Mouse (Mus musculus) left cerebral cortex, adult 8-10 months (tissue): Measurements from ENCODE around the gene Rere. TPM values are rescaled to one million over a fixed set of nuclear protein-coding genes. Genes with fewer than 3 reads are reported as not detected.
"Not testable (repeated sequence)": the region's sequence is repeated elsewhere in the genome, so short reads cannot be mapped to it uniquely, and the experiment has no call there.

Source experiments
- DNase-seq, 2 experiments: peaks; one replicate each; pipeline ENCODE4 v3.0.0; 2022; ENCODE audit warnings: low spot score in 2 of 2
- total RNA-seq, 4 experiments: library from RNA; stranded (reverse); gene quantifications; 2 replicates each; pipeline ENCODE4 v1.2.4; 2022

The Rere gene
- total RNA-seq, 4 experiments from 2014 or later: 86.6 to 105 (median 93.5) TPM

DNA sequence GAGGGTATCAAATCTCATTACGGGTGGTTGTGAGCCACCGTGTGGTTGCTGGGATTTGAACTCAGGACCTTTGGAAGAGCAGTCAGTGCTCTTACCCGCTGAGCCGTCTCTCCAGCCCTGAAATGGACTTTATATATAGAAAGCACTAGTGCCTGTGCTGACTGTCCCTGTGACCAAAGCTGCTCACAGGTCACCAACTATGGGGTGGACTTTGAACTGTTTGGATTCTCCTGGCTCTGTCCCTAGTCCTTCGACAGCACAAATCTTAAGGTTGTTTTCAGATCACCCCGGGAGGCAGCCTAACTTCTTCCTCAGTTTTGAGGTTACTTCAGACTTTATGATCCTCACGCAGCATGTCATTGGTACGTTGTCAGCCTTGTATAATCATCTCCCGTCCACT, 267.9 kb downstream of the Rere start:
- no peak for DNase-seq

DNA sequence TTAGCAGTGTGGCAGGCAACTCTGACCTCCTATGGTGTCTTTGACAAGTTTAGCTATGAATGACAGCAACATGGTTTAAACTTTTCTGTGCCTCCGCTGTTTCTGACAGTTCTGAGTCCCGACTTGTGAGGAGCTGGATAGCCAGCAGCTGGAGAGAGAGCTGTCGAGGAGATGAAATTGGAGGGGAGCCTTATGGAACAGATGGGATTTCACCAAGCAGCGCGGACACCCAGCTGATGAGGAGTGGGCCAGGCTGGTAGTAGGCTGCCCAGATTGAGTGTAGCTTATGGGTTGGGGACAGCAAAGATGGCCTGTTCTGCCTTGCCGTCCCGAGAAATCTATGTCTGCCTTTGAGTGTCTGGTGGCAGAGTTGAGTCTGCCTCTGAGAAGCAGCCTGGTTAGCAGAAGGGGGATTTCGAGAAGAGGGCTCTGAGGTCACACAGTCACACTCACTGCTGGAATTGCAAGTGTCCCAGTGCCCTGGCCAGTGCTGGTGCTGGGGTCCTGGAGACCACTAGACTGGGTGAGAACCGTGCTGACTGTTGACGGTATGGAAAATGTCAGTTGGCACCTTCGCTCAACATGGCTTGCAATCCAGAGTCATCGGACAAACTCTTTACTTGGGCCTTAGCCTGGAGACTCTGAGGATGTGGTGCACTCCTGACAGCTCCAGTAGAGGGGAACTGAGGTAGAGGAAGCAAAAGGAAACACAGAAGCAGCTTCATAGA, 268.7 kb downstream of the Rere start:
- no peak for DNase-seq

DNA sequence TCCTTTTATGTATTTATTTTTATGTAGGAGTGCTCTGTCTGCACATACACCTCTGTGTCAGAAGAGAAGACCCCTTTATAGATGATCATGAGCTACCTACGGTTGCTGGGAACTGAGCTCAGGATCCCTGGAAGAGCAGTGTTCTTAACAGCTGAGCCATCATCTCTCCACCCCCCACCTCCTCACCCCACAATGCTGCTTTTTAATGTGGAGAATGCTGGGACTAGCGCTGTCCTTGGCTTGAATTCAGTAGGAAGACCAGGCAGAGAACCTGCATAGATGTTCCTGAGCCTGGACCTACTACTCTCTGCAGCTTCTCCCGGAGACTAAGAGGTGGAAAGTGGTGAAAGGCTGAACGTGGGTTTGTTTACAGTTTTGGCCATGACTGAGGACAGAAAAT, 269.9 kb downstream of the Rere start:
- DNase-seq: no peak

DNA sequence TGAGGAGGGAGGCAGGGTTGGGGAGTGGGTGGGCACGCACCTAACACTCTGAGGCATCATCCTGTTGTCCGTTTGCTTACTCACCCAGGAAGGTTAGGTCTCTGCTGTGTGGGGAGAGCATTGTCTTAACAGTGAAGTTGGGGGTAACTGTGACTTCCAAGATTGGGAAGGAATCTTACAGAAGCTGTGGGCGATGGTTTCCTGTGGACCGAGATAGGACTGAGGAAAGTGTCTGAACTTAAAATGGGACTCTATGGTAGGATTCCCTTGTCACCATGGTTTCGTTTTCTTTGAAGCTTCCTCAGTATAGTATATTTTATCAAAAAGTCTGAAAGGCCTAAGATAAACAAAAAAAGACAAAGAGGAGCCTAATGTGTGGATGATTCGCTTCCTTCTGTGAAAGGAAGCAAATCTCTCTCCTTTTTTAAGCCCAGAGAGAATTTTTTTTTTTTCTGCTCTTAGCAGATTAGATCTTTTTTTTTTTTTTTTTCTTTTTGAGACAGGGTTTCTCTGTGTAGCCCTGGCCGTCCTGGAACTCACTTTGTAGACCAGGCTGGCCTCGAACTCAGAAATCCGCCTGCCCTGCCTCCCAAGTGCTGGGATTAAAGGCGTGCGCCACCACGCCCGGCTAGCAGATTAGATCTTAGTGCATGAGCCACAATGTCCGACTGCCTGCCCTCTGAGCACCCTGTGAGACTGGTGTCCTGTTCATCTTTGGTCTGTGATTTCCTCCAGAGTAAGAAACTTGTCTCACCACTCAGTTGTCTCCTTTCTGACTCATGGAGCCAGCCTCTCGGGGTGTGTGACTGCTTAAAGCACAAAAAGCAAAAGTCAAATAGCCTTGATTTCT, 271.5 kb downstream of the Rere start:
- no peak for DNase-seq

DNA sequence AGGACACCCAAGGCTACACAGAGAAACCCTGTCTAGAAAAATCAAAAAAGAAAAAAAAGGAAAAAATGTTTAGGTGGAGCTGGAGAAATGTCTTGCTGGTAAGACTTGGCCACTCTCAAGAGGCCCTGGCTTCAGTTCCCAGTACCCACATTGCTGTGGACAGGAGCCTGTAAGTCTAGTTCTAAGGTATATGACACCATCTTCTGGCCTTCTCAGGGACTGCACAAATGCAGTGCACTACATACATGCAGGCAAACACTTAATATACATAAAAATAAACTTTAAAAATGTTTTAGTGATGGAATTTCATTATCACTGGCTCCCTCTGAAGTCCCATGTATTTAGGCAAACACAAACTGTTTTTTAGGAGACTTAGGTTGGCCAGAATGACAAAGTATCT, 274.3 kb downstream of the Rere start:
- no peak for DNase-seq

DNA sequence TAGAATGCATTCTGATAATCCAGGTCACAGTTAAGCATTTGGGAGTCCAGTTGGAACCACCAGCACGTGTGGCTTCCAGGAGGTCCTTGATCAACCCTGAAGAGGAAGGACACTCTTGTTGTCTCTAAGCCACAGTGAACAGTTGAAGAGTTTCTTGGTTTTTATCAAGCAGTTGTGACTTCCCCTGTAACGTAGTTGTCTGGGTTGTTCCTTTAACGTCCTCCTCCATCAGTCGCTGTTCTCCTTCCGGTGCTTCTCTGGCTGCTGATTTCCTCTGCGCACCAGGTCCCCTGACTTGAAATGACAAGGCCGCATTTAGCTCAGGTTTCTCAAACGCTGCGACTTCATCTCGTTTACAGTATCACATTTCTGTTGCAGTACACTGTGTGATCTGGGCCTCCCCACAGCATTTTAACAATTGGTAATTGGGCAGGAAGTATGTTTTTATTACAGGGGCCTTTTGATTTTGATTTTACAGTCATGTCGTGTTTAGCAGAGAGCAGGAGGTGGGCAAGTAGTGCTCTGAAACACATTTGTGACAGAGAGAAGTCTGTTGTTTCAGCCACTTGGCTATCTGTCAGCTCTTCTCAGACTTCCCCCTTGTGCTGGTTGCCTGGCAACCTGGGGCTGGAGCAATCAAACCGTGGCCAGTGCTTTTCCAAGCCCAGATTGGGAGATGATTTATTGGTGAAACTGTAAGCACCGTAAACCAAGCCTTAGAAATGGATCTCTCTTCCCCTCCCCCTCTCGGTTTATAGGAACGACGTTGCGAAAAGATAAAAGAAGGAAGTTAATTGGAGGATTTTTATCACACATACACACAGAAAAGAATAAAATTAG, 275.2 kb downstream of the Rere start:
- DNase-seq: peak; percentile 34 to 72

DNA sequence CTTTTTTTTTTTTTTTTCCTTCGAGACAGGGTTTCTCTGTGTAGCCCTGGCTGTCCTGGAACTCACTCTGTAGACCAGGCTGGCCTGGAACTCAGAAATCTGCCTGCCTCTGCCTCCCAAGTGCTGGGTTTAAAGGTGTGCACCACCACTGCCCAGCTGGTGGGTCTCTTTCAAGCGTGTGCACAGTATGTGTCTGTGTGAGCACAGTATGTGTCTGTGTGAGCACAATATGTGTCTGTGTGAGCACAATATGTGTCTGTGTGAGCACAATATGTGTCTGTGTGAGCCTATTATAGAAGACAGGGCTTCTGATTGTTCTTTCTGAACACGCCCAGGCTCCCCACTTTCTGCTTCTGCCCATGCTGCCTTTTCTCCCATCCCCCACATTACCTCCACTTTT, 275.8 kb downstream of the Rere start:
- DNase-seq: not testable (repeated sequence)

DNA sequence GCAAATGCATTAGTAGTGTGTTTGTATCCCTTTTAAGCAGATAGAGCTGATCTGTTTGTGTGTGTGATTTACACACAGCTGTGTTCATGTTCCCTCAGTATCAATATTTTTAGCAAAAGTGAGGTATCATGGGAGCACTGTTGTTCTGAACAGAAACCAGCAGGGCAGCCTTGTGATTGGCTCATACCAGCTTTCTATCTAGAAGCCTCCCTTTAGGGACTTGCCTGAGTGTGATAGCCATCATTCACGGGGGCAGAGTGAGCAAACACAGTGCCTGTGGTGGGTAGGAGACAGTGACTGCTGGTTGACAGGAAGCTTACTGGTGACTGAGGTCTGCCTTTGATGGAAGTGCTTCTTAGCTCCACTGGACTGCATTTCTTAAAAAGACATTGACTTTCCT, 276.5 kb downstream of the Rere start:
- no peak for DNase-seq

DNA sequence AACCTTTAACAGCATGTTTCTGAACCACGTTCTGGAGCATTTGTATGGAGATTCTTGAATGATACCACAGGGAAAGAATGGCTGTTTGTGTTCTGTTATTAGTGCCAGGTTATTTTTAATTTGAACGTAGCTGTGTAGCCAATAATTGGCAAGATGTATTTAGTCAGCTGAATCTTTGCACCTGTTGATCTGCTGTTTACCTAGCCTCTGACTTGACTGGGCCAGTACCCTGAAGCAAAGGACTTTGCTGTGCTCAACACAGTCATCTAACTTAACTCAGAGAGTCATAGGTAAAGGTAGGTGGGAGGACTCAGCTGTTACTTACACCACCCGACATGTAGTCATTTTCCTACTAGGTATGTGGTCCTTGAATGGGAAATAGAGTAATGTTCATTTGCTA, 278.1 kb downstream of the Rere start:
- DNase-seq: no peak

DNA sequence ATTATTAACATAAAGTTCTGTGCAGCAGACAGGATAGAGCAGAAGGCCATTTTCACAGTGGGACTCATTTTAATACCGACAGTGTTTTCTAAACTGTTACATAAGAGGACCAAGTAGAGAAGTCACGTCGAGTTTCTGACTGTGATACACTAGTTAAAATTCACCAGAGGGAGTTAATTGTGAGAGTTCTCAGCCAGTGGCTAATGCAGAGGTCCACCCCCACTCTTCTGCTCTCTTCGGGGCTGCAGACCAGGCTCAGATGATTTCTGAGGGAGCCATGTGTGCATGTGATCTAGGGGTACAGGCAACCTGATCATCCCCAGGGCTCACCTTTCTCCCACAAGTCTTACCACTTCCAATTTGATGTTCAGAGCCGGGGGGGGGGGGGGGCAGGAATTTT, 281.8 kb downstream of the Rere start:
- no peak for DNase-seq

DNA sequence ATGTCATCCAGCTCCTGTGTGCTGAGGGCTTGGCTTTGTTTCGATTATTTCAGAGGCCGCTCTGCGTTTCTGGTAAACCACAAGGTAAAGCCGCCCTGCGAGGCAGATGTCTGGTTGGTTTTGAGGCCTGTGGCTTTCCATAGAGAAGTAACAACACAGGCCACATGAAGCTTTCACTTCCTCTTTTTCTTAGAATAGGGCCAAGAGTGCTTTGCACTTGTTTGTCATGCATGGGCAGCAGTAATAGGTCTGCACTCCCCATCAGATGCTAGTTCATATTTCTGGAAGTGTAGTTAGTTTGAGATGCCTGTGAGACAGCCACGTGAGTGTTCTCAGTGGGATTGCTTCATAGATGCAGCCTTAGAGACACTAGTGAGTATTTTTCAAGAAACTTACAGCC, 284.7 kb downstream of the Rere start:
- DNase-seq: no peak

DNA sequence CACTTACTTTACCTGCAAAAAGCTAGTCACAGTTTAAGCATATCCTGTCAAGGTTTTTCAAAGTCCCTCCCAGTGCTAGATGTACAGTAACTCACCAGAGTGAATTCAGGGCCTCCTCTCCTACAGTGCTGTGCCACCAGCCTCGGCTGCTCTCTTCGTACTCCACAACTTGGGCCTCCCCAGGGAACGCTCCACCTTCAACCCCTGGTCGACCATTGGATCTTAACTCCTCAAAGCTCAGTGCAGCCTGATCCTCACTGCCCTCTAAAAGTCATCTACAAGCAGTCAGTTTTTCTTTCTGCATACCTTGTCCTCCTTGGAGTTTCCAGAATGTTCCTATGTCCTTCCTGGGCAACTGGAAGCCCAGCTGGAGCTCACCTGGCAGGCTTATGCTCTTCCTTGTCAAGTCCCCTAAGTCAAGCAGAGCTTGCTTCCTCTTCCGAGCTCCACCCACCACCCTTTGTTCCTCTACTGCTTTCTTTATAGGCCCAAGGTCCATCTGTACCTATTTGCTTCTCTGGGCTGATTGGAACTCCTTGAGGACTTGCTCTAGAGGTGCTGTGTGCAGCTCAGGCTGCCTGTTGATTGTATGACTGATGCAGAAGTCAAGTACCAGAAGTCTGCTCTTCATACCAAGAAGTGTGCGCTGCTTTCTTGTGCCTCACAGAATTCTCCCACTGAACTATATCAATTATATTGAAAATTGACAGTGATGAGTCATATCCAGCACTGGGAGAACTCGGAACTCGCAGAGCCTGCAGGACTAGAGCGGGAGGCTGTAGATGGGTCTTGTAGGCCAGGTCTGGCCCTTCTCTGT, 287.1 kb downstream of the Rere start:
- no peak for DNase-seq

DNA sequence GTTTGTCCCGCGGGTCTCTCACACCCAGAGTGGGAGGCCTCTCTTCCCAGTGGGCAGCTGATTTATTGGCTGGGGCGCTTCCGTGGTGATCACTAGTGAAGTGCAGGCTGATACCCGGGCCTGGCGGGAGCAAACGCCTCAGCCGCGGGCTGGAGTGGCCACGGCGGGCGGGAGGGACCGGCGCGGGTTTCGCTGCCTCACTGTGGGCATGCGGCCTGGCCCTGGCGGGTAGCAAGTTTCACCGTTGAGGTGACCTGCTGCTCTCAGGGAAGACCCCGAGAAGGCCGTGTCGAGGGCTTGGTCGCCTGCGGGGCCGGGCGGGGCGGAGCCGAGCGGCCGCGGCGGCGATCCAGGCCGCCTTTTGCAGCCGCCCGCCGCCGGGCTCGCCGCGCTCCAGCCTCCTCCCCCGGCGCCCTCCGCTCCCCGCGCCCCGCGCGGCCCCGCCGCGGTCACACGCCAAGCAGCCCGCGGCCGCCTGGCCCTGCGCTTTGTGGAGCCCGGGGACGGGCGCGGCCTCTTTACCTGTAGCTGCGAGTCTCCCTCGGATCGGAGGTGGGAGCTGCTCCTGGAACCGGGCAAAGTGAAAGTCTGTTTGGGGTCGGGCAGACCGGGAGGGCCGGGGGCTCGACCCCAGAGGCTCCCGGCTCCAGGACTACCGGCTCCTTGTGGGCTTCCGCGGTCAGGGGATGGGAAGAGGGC, 287.8 kb downstream of the Rere start:
- peak; percentile 36 to 52 for DNase-seq

DNA sequence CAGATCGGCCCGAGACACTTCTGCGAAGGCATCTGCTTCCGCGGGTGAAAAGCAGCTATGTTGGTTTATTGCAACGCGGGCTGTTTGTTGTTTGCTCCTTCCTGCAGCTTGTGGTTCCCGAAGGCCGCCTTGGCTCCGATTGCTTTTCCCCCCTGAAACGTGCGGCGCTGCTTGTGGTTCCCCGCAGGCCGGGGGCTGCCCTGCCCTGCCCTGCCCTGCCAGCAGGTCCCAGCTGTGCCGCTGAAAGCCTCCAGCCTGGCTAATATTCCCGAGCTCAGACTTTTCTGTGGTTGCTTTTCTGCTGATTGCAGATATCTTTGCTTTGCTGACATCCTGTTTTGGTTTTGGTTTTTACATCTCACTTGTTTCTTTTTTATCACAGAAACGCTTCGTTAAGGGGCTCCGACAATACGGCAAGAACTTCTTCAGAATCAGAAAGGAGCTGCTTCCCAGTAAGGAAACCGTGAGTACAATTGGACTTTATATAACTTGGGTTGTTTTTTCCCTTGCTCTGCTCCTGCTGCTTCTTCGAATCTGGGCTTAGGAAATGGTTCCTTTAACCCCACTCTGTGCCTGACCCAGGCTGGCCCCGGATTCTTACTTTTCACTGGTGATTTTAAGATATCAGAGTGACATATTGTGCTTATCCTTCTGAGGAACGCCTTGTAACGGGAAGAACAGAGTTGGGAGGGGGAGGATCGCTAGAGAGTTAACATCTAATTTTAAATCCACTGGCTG, 288.6 kb downstream of the Rere start:
- DNase-seq: peak in 1 of 2 experiments; percentile 36

DNA sequence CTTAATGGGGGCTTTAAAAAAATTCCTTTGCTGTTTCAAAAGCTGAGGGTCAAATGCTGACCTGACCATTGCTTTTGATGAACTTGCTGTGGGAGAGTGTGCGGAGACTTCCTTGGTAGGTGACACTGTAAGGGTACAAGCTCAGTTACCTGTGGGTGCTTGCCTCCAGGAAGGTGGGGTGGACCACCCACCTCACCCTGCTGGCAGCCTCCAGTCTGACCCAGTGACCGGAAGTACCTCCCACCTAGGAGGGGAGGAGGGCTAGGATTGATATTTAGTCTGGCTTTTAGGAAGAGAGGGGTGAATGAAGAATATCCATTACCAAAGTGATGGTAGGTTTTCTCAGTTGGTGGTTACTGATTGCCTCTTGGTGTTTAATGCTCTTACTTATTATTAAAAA, 289.3 kb downstream of the Rere start:
- DNase-seq: no peak

DNA sequence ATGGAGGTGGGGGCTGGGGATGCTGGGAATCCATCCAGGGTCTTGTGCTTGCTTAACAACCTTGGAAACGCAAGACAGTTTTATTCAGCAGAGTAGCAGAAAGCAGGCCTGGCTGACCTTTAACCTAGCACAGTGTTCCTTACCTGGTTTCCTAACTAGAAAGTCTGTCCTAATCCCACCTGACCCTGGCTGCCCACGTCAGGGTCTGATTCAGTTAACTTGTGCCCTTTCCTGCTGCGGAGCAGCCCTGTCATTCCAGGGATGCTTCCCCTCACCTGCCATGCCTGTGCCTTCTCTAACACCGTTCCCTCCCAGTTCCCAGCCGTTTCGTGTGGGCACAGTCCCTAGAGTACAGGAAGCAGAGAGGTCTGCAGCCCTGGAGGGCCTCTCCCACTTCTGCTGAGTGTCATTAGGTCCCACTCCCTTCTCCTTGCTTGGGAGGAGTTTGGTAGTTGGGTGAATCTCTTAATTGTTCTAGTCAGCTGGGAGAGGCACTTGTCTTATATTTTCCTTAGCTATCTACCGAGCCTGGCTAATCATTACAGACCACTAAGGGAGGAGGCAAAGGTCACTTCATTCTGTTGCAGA, 290.8 kb downstream of the Rere start:
- no peak for DNase-seq

DNA sequence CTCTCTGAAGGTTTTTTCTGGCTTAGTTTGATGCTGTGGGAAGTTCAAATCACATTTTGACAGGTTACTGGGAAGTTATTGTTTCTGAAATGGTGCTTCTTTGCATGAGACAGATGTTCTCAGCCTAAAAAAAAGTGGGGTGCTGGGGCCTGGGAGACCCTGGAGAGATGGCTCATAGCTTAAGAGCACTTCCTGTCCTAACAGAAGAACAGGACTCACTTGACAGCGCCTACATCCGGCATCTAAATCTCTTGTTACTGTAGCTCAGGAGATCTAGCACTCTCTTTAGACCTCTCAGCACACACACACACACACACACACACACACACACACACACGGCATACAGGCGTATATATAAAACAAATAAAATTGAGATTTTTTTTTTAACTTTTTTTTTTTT, 291.5 kb downstream of the Rere start:
- DNase-seq: no peak

DNA sequence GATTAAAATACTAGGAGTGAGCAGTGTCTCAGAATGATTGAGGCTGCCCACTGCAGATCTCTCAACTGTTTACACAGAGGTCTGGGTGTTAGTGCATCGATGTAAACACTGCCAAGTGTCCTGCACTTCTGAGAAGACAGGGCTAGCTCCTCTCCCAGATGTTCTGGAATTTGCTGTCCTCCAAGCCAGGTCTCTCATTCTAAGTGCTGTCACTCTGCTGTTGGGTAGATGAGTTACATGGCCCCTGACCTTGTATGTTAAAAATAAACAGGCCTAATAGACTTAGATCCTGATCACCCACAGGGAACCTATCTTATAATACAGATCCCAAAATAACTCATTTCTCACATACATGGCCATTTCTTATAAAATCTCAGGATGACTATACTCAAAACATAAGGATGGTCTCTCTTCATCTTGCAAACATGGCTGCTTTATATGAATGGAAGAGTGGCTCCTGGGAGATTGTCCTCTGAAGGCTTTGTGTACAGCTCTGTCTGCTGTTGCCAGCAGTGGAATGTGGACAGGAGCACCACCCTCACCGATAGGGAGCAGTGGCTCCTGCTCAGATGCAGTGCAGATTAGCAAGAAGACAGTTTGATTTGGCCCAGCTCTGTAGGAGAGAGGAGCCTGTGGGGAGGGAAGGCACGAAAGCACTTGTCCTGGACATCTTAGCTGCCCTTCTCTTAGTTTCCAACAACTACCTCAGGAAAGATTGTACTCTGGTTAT, 294.1 kb downstream of the Rere start:
- DNase-seq: no peak

DNA sequence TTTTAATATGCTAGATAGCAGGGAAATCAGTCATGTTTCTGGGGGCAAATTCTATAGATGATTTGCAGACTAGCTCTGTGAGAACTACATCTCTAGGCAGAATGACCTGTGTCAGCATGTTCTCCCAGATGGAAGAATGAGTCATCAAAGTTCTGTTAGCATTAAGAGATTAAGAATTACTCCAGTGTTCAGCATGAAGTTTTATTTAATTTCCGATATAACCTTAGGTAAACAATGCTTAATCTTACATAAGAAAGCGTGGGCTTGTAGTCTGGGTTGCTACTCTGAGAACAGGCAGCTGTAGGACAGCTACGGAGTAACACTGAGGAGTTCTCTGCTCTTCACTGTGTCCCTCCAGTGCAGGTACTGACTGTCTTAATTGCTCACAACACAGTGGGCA, 294.9 kb downstream of the Rere start:
- DNase-seq: no peak
